Mouse (Mus musculus): ENCODE results near the gene Gtf3c2. TPM values are rescaled to one million over a fixed set of nuclear protein-coding genes. Genes with fewer than 3 reads are reported as not detected.

Gene Gtf3c2
- polyA plus RNA-seq (2012; rRNA removed) = 94.6 and 100 TPM in 2 replicates

GRCm38 (mm10) chr5:31179766-31180630 lies at the start of gene Gtf3c2, which contains the start of gene Gm29609:
Gtf3c2 (minus strand) TSS chr5:31180144.
Gm29609 (minus strand) TSS chr5:31179911.
- Histone ChIP-seq H3K4me3 (replicated peaks; ENCODE audit: insufficient read depth, low read depth, low read length) (peak within 1 kb of the TSS; percentile 77), H3K27me3 (ENCODE audit: control insufficient read depth, insufficient read depth, low read length) (no peaks in the 10 kb centered on the region), H3K4me1 (ENCODE audit: control insufficient read depth, insufficient read depth, low read length) (no peaks in the 10 kb centered on the region), H3K27ac (ENCODE audit: insufficient read depth, low read length) (peak within 1 kb of the TSS; percentile 84)
- WGBS = under 1% methylated on average over 59 of the region's 59 CpGs
- no peak for TF ChIP-seq CTCF (IDR thresholded peaks at IDR 0.05; ENCODE audit: borderline replicate concordance, insufficient read depth, low read depth, low read length)
- peak; percentile 90 for TF ChIP-seq POLR2A (IDR thresholded peaks at IDR 0.05; ENCODE audit: borderline replicate concordance, insufficient read depth, low read length)
- peak; percentile 96 to 98 for DNase-seq

- no peak for DNase-seq
- no peak overlapping the region for H3K4me3 ChIP-seq (replicated peaks; ENCODE audit: insufficient read depth, low read depth, low read length)
- no peak overlapping the region for H3K27ac ChIP-seq (ENCODE audit: insufficient read depth, low read length)
- H3K27me3 ChIP-seq (ENCODE audit: control insufficient read depth, insufficient read depth, low read length) = no peaks in the 10 kb centered on the region
- TF ChIP-seq POLR2A (IDR thresholded peaks at IDR 0.05; ENCODE audit: borderline replicate concordance, insufficient read depth, low read length) (no peak), CTCF (IDR thresholded peaks at IDR 0.05; ENCODE audit: borderline replicate concordance, insufficient read depth, low read depth, low read length) (no peak)
- H3K4me1 ChIP-seq (ENCODE audit: control insufficient read depth, insufficient read depth, low read length) = no peaks in the 10 kb centered on the region
- WGBS = 71% methylated on average over 1 of the region's 1 CpGs
These were observed 46.7 kb upstream of the Gtf3c2 start for GRCm38 (mm10) chr5:31226641-31227040.

- Histone ChIP-seq H3K27me3 (ENCODE audit: control insufficient read depth, insufficient read depth, low read length) (no peaks in the 10 kb centered on the region), H3K27ac (ENCODE audit: insufficient read depth, low read length) (no peak overlapping the region), H3K4me3 (replicated peaks; ENCODE audit: insufficient read depth, low read depth, low read length) (no peak overlapping the region), H3K4me1 (ENCODE audit: control insufficient read depth, insufficient read depth, low read length) (peaks cover 2% of the 10 kb centered on the region; the same call in 1 of the 2 replicates)
- TF ChIP-seq POLR2A (IDR thresholded peaks at IDR 0.05; ENCODE audit: borderline replicate concordance, insufficient read depth, low read length) (no peak), CTCF (IDR thresholded peaks at IDR 0.05; ENCODE audit: borderline replicate concordance, insufficient read depth, low read depth, low read length) (no peak)
- 94% methylated on average over 9 of the region's 9 CpGs for WGBS
- DNase-seq = no peak
These were observed 42.8 kb upstream of the Gtf3c2 start for GRCm38 (mm10) chr5:31222696-31223095.

GRCm38 (mm10) chr5:31221304-31221945 lies 41.5 kb upstream of the Gtf3c2 start:
- peaks cover 2% of the 10 kb centered on the region; the same call in 1 of the 2 replicates for H3K4me1 ChIP-seq (ENCODE audit: control insufficient read depth, insufficient read depth, low read length)
- TF ChIP-seq CTCF (IDR thresholded peaks at IDR 0.05; ENCODE audit: borderline replicate concordance, insufficient read depth, low read depth, low read length) (no peak), POLR2A (IDR thresholded peaks at IDR 0.05; ENCODE audit: borderline replicate concordance, insufficient read depth, low read length) (no peak)
- H3K4me3 ChIP-seq (replicated peaks; ENCODE audit: insufficient read depth, low read depth, low read length) = peak overlapping the region; percentile 90
- peak in 1 of 2 experiments; percentile 24 for DNase-seq
- 12% methylated on average over 11 of the region's 11 CpGs for WGBS
- H3K27me3 ChIP-seq (ENCODE audit: control insufficient read depth, insufficient read depth, low read length) = no peaks in the 10 kb centered on the region
- H3K27ac ChIP-seq (ENCODE audit: insufficient read depth, low read length) = peak overlapping the region; percentile 67; the same call in 1 of the 2 replicates

GRCm38 (mm10) chr5:31220448-31221303 lies 40.7 kb upstream of the Gtf3c2 start, which contains the start of gene Ppm1g:
Ppm1g (minus strand) TSS chr5:31220687.
- no peaks in the 10 kb centered on the region for H3K27me3 ChIP-seq (ENCODE audit: control insufficient read depth, insufficient read depth, low read length)
- peak; percentile 98 for TF ChIP-seq POLR2A (IDR thresholded peaks at IDR 0.05; ENCODE audit: borderline replicate concordance, insufficient read depth, low read length)
- no peak for TF ChIP-seq CTCF (IDR thresholded peaks at IDR 0.05; ENCODE audit: borderline replicate concordance, insufficient read depth, low read depth, low read length)
- WGBS = under 1% methylated on average over 70 of the region's 70 CpGs
- peak within 1 kb of the TSS; percentile 90 for H3K4me3 ChIP-seq (replicated peaks; ENCODE audit: insufficient read depth, low read depth, low read length)
- H3K4me1 ChIP-seq (ENCODE audit: control insufficient read depth, insufficient read depth, low read length) = peaks cover 2% of the 10 kb centered on the region; the same call in 1 of the 2 replicates
- peak; percentile 95 to 96 for DNase-seq
- H3K27ac ChIP-seq (ENCODE audit: insufficient read depth, low read length) = peak within 1 kb of the TSS; percentile 67

GRCm38 (mm10) chr5:31219911-31220447 lies 40.0 kb upstream of the Gtf3c2 start:
- H3K27me3 ChIP-seq (ENCODE audit: control insufficient read depth, insufficient read depth, low read length) = no peaks in the 10 kb centered on the region
- no peak for DNase-seq
- peak overlapping the region; percentile 35; the same call in 1 of the 2 replicates for H3K27ac ChIP-seq (ENCODE audit: insufficient read depth, low read length)
- under 1% methylated on average over 40 of the region's 40 CpGs for WGBS
- H3K4me3 ChIP-seq (replicated peaks; ENCODE audit: insufficient read depth, low read depth, low read length) = peak overlapping the region; percentile 76
- TF ChIP-seq POLR2A (IDR thresholded peaks at IDR 0.05; ENCODE audit: borderline replicate concordance, insufficient read depth, low read length) = no peak
- no peak for TF ChIP-seq CTCF (IDR thresholded peaks at IDR 0.05; ENCODE audit: borderline replicate concordance, insufficient read depth, low read depth, low read length)
- peaks cover 2% of the 10 kb centered on the region; the same call in 1 of the 2 replicates for H3K4me1 ChIP-seq (ENCODE audit: control insufficient read depth, insufficient read depth, low read length)

- TF ChIP-seq POLR2A (IDR thresholded peaks at IDR 0.05; ENCODE audit: borderline replicate concordance, insufficient read depth, low read length) (no peak), CTCF (IDR thresholded peaks at IDR 0.05; ENCODE audit: borderline replicate concordance, insufficient read depth, low read depth, low read length) (no peak)
- WGBS = 2% methylated on average over 11 of the region's 11 CpGs
- Histone ChIP-seq H3K27ac (ENCODE audit: insufficient read depth, low read length) (no peak overlapping the region), H3K27me3 (ENCODE audit: control insufficient read depth, insufficient read depth, low read length) (no peaks in the 10 kb centered on the region), H3K4me3 (replicated peaks; ENCODE audit: insufficient read depth, low read depth, low read length) (peak overlapping the region; percentile 76), H3K4me1 (ENCODE audit: control insufficient read depth, insufficient read depth, low read length) (peaks cover 2% of the 10 kb centered on the region; the same call in 1 of the 2 replicates)
- no peak for DNase-seq
These were observed 39.5 kb upstream of the Gtf3c2 start for GRCm38 (mm10) chr5:31219474-31219873.
